Mouse (Mus musculus) yolk sac, embryonic 10.5 days (tissue): ENCODE results near the gene Fxyd1.

ENCODE experiments used
- DNase-seq: peaks from one replicate; pipeline ENCODE4 v3.0.0-alpha.2; 2017; ENCODE audit warnings: low spot score

The Fxyd1 gene

GRCm38 (mm10) chr7:31077885-31078445 lies 21.0 kb upstream of the Fxyd1 start:
- DNase-seq = no peak

- no peak for DNase-seq
These were observed 20.5 kb upstream of the Fxyd1 start for GRCm38 (mm10) chr7:31077470-31077869.

- no peak for DNase-seq
These were observed 19.5 kb upstream of the Fxyd1 start, which contains the start of gene Fxyd3 for GRCm38 (mm10) chr7:31076492-31076891. Fxyd3 (minus strand) TSS chr7:31076704.

GRCm38 (mm10) chr7:31074713-31075069 lies 17.7 kb upstream of the Fxyd1 start:
- no peak for DNase-seq

GRCm38 (mm10) chr7:31074061-31074712 lies 17.2 kb upstream of the Fxyd1 start:
- no peak for DNase-seq

GRCm38 (mm10) chr7:31073546-31073945 lies 16.5 kb upstream of the Fxyd1 start:
- no peak for DNase-seq

- no peak for DNase-seq
These were observed 15.3 kb upstream of the Fxyd1 start for GRCm38 (mm10) chr7:31072326-31072725.

- no peak for DNase-seq
These were observed 13.3 kb upstream of the Fxyd1 start for GRCm38 (mm10) chr7:31070324-31070723.

- DNase-seq = no peak
These were observed 12.5 kb upstream of the Fxyd1 start for GRCm38 (mm10) chr7:31069491-31069890.

GRCm38 (mm10) chr7:31067836-31068235 lies 10.8 kb upstream of the Fxyd1 start:
- DNase-seq = no peak

GRCm38 (mm10) chr7:31063074-31063560 lies 6.1 kb upstream of the Fxyd1 start:
- no peak for DNase-seq

GRCm38 (mm10) chr7:31060621-31061010 lies 3.6 kb upstream of the Fxyd1 start:
- no peak for DNase-seq

GRCm38 (mm10) chr7:31059919-31060620 lies 3.1 kb upstream of the Fxyd1 start:
- no peak for DNase-seq

- DNase-seq = peak; percentile 69
These were observed 2.1 kb upstream of the Fxyd1 start, which contains the start of gene Lgi4 for GRCm38 (mm10) chr7:31059108-31059507. Lgi4 (plus strand) TSS chr7:31059342.

- no peak for DNase-seq
These were observed 1.2 kb upstream of the Fxyd1 start for GRCm38 (mm10) chr7:31058211-31058610.

GRCm38 (mm10) chr7:31057730-31058129 lies 731 bp upstream of the Fxyd1 start:
- no peak for DNase-seq

- no peak for DNase-seq
These were observed 551 bp downstream of the Fxyd1 start for GRCm38 (mm10) chr7:31056448-31056847.

GRCm38 (mm10) chr7:31055883-31056282 lies 1.1 kb downstream of the Fxyd1 start:
- peak; percentile 78 for DNase-seq

GRCm38 (mm10) chr7:31055354-31055824 lies 1.6 kb downstream of the Fxyd1 start:
- DNase-seq = peak; percentile 74

GRCm38 (mm10) chr7:31054661-31055320 lies 2.2 kb downstream of the Fxyd1 start:
- no peak for DNase-seq

GRCm38 (mm10) chr7:31053882-31054447 lies 3.0 kb downstream of the Fxyd1 start:
- no peak for DNase-seq
